Mouse (Mus musculus) urinary bladder, postnatal 4 days (tissue): ENCODE data around the gene Gm26920.
"Not testable (repeated sequence)": the region's sequence is repeated elsewhere in the genome, so short reads cannot be mapped to it uniquely, and the experiment has no call there.

Experiments used
- DNase-seq, 2 experiments: peaks; one replicate each; pipeline ENCODE4 v3.0.0; 2021 to 2022; ENCODE audit warnings: low spot score in 2 of 2

Gm26920 gene

DNA sequence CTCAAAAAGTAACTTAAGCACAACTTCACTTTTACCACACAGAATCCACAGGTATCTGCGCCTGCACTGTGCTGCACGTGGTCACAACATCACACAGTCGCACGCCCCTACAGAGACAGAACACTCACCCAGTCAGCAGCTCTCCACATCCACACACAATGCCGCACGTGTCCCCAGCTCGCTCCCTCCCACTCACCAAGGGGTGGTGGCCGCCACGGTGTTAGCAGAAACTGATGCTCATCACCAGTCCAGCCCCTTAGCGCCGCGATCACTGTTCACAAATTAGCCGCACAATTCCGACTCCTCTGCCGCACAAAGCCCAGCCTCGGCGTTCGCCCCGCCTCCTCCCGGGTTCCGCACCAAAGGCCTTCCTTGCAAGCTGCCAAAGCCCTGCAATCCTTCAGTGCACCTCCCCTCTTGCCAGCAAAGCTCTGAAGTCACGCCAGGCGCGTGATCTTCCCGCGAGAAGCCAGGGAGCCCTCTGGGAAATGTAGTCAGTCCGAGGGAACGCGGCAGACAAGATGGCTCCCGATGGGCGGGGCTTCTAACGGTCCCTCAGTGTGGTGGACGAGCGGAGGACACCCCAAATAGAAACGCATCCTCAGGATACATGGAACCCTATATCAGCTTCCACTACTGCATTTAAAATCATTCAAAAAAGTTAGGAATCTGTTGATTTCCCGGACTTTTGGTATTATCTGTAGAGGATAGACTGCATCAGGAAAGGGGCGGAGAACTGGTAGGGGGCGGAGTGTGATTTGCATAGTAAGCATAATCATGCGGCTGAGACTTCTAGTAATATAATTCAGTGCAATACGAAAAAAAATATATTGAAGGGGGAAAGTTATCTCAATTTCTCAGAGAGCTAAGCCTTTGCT lies at the start of gene Gm26920, which contains the start of gene Zfp566:
TSS of gene Gm26920 (minus strand) at position 319 of the 878 bp plus-strand sequence.
TSS of gene Zfp566 (minus strand) at position 436 of the 878 bp plus-strand sequence.
- DNase-seq = peak; percentile 93 to 94

DNA sequence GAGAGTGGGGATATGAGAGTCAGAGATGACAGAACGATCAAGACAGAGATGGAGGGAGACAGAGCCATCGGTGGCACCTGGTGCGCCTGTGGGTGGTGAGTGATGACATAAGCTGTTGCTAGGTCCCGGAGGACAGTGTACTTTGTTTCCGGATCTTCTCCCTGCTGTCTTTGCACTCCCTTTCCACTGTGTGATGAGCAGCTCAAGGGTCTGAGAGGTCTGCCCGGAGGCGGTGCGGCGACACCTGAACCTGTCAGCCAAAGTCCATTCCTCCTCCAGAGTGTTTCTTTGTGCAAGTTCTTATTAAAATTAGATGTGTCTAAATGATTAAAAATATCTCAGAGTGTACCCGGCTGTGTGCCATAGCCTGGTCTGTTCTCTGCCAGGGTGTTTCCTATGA lies 46.6 kb upstream of the Gm26920 start:
- DNase-seq = no peak

DNA sequence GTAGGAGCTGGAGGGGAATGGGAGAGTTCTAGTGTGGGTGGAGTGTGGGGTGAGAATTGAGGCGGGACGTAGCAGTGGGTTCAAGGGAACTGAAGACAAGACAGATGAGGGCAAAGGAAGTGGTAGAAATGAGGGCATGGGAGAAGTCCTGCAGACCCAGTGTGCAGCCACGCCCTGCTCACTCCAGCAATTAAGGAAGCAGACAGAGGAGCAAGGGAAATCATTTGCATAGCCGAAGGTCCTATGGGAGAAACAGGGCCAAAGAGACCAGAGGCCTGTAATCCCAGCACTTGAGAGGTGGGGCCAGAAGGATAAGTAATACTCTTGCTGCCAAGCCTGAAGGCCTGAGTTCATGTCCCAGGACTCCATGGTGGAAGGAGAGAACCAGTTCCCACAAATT lies 42.2 kb upstream of the Gm26920 start:
- DNase-seq = no peak

DNA sequence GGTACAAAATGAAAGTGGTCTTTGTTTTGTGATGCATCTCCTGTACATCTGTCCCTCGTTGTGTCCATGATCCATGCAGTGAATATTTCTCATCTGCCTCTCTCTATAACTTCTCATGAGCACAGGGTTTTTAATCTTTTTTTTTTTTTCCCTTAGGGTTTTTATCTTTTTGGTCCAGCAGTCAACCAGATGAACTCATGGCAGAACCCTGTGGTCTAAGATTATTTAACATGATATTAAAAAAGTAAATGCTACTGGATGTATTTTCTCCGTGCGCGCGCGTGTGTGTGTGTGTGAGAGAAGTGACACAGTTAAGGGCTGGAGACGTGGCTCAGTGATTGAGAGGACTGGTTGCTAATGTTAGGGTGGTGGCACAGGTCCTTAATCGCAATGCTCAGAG lies 39.7 kb upstream of the Gm26920 start:
- DNase-seq = no peak

DNA sequence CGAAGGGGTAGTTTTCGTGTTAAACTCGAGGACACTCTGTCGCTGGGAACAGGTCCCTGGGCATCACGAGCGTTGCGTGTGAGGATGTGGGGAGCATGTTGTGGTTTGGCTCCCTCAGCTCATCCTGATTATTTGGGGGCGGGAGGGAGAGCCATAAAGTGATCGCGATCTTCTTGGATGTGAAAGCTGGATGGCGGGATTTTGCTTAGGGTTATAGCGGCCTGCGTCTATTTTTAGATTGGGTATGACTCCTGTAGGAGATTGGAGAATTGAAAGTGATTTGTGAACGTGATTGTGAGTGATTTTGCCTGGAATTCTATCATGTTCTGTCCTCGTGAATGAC lies 31.9 kb upstream of the Gm26920 start:
- DNase-seq = no peak

DNA sequence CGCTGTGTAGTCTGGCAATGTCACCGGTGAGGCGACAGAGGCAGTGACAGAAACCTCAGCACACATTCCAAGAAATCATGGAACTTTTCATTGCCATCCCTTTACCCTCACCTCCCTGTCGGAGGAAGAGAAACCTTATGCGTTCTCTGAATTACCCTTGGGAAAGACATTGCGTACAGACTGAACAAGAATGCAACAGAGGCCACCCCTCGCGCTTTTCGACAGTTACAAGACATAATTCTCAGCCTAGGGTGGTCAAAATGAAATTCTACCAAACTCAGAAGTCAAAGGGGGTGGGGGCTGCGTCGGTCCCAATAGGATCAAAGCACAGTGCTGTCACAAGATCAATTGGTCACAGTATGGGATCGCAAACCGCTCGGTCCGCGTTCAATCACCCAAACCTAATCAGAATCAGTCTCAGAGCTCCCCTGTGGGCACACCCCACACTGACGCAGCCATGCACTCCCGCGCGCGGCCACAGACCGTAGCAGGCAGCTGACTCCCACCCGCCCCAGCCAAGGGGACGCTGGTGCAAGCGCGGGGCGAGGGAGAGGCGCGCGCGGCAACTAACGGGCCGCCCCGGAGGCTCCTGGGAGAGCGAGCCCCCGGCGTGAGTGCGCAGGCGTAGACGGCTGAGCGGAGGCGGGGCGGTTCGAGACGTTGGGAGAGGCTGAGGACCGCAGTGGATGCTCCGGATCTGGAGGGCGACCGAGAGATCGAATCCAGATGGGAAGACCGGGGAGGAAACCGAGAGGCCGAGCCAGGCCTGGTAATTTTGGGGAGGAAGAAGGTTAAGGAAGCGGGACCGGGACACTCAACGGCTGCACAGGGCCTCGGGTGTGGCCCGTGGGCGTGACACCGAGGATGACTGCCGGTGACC lies 31.3 kb upstream of the Gm26920 start, which contains the start of gene Zfp382:
TSS of gene Zfp382 (plus strand) at position 635 of the 880 bp plus-strand sequence.
- DNase-seq = peak; percentile 85 to 89

DNA sequence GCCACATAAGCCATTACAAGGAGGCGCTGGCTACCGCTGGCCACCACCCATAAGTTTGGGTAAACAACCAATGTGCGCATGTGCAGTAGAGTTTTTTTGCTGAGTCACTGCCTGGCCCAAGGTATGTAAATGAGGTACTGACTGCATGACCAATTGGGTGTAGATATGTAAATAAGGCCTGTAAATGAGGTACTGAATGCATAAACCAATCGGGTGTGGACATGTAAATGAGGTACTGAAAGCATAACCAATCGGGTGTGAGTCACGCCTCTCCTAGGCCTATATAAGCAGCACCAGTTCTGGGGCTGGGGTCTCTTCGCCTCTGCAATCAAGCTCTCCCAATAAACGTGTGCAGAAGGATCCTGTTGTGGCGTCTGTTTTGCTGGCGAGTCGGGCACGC lies 27.7 kb upstream of the Gm26920 start:
- not testable (repeated sequence) for DNase-seq

DNA sequence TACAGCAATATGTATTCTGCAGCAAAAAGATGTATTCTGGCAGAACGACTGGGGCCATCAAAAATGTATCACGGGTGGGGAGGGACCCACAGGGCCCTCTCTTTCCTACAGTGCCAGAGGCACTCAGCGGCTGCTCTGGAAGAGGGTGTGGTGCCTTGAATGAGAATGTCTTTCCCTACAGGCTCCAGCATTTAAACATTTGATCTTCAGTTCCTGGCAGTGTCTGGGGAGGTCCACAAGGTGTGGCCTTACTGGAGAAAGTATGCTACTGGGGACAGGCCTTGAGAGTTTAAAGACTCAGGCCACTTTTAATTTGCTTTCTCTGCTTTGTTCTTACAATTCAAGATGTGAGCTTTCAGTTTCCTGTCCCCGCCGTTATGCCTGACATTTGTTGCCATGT lies 25.9 kb upstream of the Gm26920 start:
- no peak for DNase-seq

DNA sequence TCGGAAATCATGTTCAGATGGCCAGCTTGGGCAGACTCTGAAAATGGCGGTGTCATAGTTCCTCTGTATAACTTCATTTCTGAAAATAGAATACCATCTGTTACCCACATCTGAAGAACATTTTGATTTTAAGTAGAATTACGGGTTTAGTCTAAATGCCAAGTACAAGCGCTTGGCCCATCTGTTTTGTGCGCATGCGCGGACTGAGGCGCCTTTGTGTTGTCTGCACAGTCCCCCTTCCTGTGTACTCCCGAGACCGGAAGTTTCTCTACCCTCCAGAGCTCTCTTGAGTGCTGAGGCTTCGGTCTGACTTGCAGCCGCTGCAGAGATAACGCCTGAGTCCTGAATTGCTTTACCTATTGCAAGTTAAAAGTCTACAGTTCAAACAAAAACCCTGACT lies 9.1 kb upstream of the Gm26920 start:
- no peak for DNase-seq

DNA sequence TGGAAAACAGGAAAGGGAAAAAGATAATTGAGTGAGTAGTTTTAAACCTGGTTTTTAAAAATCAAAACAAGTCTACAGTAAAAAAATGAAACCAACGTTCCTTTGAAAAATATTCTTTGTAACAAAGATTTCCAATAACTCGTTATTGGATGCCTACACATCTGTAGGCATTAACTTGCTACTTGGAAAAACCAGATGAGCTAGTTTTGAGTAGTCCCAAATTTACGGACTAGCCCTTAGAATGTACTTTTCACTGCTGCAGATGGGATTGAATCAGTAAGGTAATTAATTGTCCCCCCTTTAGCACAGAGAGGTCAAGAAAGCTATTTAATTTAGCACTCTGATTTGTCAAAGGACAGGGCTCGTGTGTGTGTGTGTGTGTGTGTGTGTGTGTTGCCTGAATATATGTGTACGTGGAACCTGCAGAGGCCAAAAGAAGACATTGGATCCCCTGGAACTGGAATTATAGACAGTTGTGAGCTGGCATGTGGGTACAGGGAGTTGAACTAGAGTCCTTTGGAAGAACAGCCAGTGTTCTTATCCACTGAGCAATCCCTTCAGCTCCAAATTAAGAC lies 5.4 kb upstream of the Gm26920 start:
- DNase-seq = no peak

DNA sequence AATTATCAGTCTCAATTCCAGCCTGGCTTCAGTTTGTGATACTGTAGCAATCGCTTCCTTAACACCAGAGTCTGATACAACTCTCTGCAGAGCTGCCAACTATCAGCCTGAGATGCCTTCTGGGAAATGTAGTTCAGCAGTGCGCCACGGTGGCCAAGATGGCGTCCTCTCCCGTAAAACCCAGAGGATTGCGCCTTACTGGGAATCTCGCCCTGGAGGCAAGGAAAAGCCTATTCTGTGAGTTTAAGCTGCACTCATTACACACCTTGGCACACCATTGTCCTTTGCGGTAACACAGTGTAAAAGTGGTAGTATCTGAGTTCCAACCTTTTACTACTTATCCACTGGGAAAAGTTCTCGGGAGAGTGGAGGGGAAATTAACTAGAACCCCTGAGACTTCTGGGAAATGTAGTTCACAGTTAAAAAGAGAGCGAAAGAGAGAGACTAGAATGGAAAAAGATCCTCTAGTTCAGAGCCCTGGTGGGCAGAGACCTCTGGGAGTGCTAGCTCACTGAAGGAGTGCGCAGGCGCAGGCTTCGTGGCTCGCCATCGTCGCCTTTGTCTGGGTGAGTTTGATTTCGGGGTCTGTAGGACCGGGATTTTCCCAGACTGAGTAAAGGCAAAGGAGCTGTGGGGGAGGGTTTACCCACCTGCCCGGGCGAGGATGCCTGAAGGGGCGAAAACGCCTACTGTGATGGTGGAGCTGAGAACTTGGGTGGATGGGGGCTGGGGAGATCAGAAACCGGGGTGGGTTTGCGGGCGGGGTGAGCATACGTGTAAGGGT lies 4.6 kb upstream of the Gm26920 start, which contains the start of gene Zfp260:
TSS of gene Zfp260 (plus strand) at position 132 of the 784 bp plus-strand sequence.
- DNase-seq = peak; percentile 84 to 89

DNA sequence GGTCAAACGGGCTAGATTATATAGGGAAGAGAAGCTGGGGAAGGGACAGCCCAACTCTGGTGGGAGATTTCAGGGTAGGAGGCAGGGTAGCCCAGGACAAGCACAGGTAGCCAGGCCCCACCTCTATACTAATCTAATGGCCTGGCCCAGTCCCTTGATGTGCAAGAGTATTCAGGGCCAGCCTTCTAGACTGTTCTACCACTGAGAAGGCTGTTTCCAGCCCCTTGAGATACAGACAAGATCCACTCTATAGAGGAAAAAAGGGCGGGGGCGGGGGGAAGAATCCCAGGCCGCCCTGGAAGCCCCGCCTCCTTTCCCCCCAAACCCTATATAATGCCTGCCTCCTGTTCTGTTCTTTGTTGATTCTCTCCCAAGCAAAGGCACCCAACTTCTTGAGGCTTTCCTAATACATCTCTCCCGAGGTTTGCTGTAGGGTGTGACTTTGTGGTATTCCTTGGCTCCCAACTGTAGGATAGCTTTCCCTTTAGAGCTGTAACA lies 3.8 kb upstream of the Gm26920 start:
- no peak for DNase-seq

DNA sequence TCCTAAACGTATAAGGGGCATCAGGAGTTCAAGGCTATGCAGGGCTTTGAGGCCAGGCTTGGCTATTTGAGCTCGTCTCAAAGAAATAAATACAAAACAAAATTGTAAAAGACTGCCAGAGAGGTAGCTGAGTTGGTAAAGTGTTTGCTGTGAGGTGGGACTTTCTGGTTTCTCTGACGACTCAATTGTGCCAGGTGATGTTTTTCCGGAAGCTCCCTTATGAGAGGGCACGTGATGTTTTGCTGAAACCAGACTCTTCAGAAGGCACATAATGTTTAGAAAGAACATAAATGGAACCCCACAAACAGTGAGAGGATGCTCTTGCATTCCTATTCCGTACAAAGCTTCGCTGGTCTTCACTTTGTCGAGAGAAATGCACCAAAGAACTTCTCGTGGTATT lies 2.5 kb upstream of the Gm26920 start:
- no peak for DNase-seq

DNA sequence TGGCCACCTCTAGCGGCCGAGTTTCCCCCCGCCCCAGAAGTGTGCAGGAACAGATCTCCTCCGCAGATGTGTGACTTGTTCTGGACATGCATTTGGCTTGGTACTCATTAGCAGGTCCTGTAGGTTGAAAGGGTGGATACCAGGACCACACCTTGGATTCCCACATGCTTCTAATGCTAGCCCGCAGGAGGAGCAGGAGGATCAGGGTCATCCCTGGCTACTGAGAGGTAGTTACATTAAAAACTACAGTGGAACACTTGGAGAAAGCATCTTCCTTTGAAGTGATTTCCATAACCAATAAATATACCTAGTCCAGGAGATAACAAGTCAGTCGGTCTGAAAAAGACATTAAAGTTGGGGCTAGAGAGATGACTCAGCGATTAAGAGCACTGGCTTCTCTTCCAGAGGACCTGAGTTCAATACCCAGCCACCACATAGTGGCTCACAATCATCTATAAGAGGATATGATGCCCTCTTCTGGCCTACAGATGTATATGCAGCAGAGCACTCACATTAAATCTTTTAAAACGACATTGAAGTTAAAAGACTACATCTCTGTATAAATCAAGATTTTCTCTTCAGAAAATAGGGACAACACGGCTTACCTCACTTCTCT lies 868 bp upstream of the Gm26920 start:
- DNase-seq = no peak

DNA sequence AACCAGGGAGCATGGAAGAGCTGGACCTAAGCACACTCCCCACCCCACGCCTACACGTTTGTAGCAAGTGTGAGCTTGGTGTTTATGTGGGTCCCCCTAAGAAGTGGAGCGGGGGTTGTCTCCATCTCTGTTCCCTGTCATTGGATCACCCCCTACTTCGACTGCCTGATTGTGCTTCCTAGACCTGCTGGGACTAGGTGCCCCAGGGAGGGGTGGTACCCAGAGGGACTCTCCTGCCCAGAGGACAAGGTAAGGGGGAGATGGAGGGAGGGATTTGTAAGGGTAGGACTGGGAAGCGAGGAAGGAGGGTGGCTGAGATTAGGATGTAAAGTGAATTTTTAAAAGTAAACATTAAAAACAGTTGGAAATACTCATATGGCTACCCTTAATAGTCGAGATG lies 805 bp downstream of the Gm26920 start:
- no peak for DNase-seq

DNA sequence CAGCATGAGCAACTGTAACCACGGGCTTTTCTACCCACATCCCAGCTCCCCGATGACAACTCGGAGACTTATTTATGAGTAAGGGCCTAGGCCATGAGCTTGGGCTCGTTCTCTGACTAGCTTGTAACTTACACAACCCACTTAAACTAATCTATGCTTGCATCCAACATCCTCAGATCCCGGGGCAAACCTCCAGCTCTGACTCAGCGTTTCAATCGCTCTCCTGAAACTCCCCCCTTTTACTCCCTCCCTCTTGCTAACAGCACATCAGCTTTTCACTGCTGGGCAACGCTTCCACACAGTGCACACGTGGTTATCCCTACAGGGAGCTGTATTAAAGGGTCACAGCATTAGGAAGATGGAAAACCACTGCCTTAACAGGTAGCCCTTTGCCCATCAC lies 3.7 kb downstream of the Gm26920 start:
- DNase-seq = no peak

DNA sequence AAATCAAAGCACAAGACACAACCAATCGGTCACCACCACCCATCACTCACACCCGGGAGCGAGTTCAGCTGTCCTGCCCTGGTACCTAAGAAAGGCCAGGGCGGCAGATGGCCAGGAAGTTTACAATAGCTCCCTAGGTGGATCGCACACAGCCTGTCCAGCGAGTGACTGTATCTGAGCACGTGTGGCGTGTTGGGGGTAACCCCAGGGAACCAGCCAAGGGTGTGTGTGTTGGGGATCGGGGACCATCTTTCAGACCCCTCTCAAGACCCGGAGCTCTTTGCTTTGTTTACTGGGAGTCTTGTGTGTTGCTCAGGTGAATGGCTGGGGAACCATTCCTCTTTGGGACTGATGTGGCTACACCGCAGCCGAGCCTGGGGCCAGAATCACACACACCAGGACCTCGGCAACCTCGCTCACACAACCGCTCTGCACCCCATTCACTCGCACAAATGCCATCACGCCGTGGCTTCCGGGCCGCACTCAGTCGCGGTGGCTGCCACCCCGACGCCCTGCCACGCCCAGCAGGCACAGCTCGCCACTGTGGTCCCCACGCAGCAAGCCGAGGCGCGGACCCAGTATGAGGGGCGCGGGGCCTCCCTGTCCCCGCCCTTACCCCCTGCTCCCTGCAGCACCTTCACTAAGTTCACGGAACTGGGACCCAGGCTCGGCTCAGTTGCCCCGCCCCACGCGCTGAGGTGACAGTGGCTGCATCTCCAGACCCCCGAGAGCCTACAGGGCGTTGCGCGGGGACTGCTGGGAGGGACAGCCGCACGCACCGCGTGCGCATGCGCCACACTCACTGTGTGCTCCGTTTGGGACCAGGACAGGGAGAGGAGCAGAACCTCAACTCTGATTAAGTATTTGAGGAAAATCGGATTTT lies 17.8 kb downstream of the Gm26920 start, which contains the start of gene Zfp82:
TSS of gene Zfp82 (minus strand) at position 755 of the 883 bp plus-strand sequence.
- DNase-seq = peak; percentile 69 to 72

DNA sequence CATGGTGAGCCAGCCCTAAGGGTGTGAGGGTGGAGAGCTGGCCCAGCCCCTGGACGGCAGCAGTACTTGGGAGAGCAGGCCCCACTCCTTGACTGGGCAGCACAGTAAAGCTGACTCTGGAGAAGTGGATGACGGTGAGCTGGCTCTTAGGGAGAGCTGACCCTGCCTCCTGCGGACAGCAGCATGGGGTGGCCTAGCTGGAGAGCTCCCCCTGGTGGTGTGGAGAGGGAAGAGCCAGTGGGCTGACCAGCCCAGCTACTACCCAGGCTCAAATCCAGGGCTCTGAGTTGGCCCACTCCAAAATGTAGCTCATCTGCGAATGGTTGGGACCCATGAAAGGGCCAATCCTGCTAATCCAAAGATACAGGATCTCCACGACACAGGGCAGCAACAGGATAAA lies 25.6 kb downstream of the Gm26920 start:
- DNase-seq = no peak

DNA sequence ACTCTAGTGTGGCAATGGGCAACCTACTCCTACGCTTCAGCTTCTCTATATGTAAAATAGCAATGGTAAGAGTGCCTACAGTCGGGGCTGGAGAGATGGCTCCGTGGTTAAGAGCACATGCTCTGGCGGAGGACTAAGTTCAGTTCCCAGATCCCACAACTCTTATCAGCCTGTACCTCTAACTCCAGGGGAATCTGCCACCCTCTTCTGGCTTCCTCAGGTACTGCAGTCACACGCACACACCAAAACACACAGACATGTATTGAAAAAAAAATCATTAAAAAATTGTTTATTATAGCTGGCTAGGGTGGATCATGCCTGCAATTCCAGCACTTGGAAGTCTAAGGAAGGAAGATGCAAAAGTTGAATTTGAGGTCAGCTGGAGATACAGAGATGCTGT lies 27.7 kb downstream of the Gm26920 start:
- DNase-seq = no peak

DNA sequence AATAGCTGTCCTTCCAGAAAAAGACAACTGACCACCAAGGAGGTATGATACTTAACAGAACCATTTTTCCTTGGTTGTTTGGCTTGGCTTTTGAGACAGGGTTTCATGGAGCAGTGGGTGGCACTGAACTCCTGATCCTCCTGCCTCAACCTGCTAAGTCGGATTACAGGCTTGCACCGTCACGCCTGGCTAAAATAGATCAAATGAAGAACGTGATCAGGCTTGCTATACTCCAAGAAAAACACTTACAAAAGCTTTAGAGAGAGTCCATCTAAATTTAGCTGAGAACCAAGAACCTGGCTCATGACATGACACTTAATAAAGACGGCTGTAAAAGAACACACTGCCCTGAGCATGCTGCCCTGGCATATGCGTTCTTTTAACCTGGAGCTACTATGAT lies 29.9 kb downstream of the Gm26920 start:
- DNase-seq = no peak
